Mouse (Mus musculus): ENCODE measurements around the gene Phtf2. TPM values are rescaled to one million over a fixed set of nuclear protein-coding genes. Genes with fewer than 3 reads are reported as not detected.

The Phtf2 gene
- polyA plus RNA-seq, 1 experiment from 2014 or later: 22.2 TPM

- H3K4me2 ChIP-seq (replicated peaks): no peak overlapping the region
- H3K36me3 ChIP-seq: peaks cover 7% of the 10 kb centered on the region; the same call in 1 of the 2 replicates
- no peak for ATAC-seq (ENCODE audit: low FRiP score, low read depth)
- H3K27me3 ChIP-seq: no peaks in the 10 kb centered on the region
- WGBS: 93% methylated on average over 4 of the region's 4 CpGs
- no peak overlapping the region for H3K27ac ChIP-seq (replicated peaks)
- no peak overlapping the region for H3K9ac ChIP-seq (replicated peaks)
- H3K4me3 ChIP-seq: no peak overlapping the region
- no peaks in the 10 kb centered on the region for H3K4me1 ChIP-seq
- H3K9me3 ChIP-seq: no peaks in the 10 kb centered on the region
Observed at GRCm38 (mm10) chr5:20860565-20860964, 21.4 kb downstream of the Phtf2 start.

GRCm38 (mm10) chr5:20858404-20858803, 23.5 kb downstream of the Phtf2 start:
- Histone ChIP-seq H3K4me2 (replicated peaks) (no peak overlapping the region), H3K4me1 (no peaks in the 10 kb centered on the region), H3K4me3 (no peak overlapping the region), H3K9ac (replicated peaks) (no peak overlapping the region), H3K9me3 (no peaks in the 10 kb centered on the region), H3K36me3 (peaks cover 7% of the 10 kb centered on the region; the same call in 1 of the 2 replicates), H3K27me3 (no peaks in the 10 kb centered on the region), H3K27ac (replicated peaks) (no peak overlapping the region)
- WGBS: 94% methylated on average over 2 of the region's 2 CpGs
- no peak for ATAC-seq (ENCODE audit: low FRiP score, low read depth)

- no peaks in the 10 kb centered on the region for H3K27me3 ChIP-seq
- H3K27ac ChIP-seq (replicated peaks): no peak overlapping the region
- no peaks in the 10 kb centered on the region for H3K9me3 ChIP-seq
- H3K4me1 ChIP-seq: no peaks in the 10 kb centered on the region
- H3K4me2 ChIP-seq (replicated peaks): no peak overlapping the region
- no peak overlapping the region for H3K9ac ChIP-seq (replicated peaks)
- no peak for ATAC-seq (ENCODE audit: low FRiP score, low read depth)
- 90% methylated on average over 4 of the region's 4 CpGs for WGBS
- no peak overlapping the region for H3K4me3 ChIP-seq
- H3K36me3 ChIP-seq: peaks cover 7% of the 10 kb centered on the region; the same call in 1 of the 2 replicates
Observed at GRCm38 (mm10) chr5:20855066-20855465, 26.9 kb downstream of the Phtf2 start.

GRCm38 (mm10) chr5:20847010-20847409, 34.9 kb downstream of the Phtf2 start:
- Histone ChIP-seq H3K36me3 (no peaks in the 10 kb centered on the region), H3K4me3 (no peak overlapping the region), H3K9ac (replicated peaks) (no peak overlapping the region), H3K9me3 (no peaks in the 10 kb centered on the region), H3K4me2 (replicated peaks) (no peak overlapping the region), H3K27me3 (no peaks in the 10 kb centered on the region), H3K4me1 (no peaks in the 10 kb centered on the region), H3K27ac (replicated peaks) (no peak overlapping the region)
- ATAC-seq (ENCODE audit: low FRiP score, low read depth): no peak
- 94% methylated on average over 2 of the region's 2 CpGs for WGBS

- 63% methylated on average over 2 of the region's 2 CpGs for WGBS
Observed at GRCm38 (mm10) chr5:20843816-20844215, 38.1 kb downstream of the Phtf2 start.

GRCm38 (mm10) chr5:20843405-20843804, 38.5 kb downstream of the Phtf2 start:
- no peaks in the 10 kb centered on the region for H3K9me3 ChIP-seq
- no peaks in the 10 kb centered on the region for H3K27me3 ChIP-seq
- no peaks in the 10 kb centered on the region for H3K4me1 ChIP-seq
- 71% methylated on average over 2 of the region's 3 CpGs for whole genome bisulfite sequencing
- no peak for ATAC-seq (ENCODE audit: low FRiP score, low read depth)
- no peaks in the 10 kb centered on the region for H3K36me3 ChIP-seq
- H3K27ac ChIP-seq (replicated peaks): no peak overlapping the region
- H3K9ac ChIP-seq (replicated peaks): no peak overlapping the region
- H3K4me2 ChIP-seq (replicated peaks): no peak overlapping the region
- no peak overlapping the region for H3K4me3 ChIP-seq

More at GRCm38 (mm10) chr5:20843816-20844215, 38.1 kb downstream of the Phtf2 start:
- Histone ChIP-seq H3K9ac (replicated peaks) (no peak overlapping the region), H3K4me2 (replicated peaks) (no peak overlapping the region), H3K4me3 (no peak overlapping the region), H3K9me3 (no peaks in the 10 kb centered on the region), H3K36me3 (no peaks in the 10 kb centered on the region), H3K4me1 (no peaks in the 10 kb centered on the region), H3K27ac (replicated peaks) (no peak overlapping the region), H3K27me3 (no peaks in the 10 kb centered on the region)
- ATAC-seq (ENCODE audit: low FRiP score, low read depth): no peak

GRCm38 (mm10) chr5:20837082-20837481, 44.8 kb downstream of the Phtf2 start:
- Histone ChIP-seq H3K9me3 (no peaks in the 10 kb centered on the region), H3K9ac (replicated peaks) (no peak overlapping the region), H3K4me2 (replicated peaks) (no peak overlapping the region), H3K4me3 (no peak overlapping the region), H3K27me3 (no peaks in the 10 kb centered on the region), H3K36me3 (no peaks in the 10 kb centered on the region), H3K27ac (replicated peaks) (no peak overlapping the region), H3K4me1 (no peaks in the 10 kb centered on the region)
- ATAC-seq (ENCODE audit: low FRiP score, low read depth): no peak
- WGBS: 98% methylated on average over 1 of the region's 1 CpGs

- Histone ChIP-seq H3K4me3 (no peak overlapping the region), H3K27me3 (no peaks in the 10 kb centered on the region), H3K9me3 (no peaks in the 10 kb centered on the region), H3K4me2 (replicated peaks) (no peak overlapping the region), H3K27ac (replicated peaks) (no peak overlapping the region), H3K36me3 (no peaks in the 10 kb centered on the region), H3K9ac (replicated peaks) (no peak overlapping the region), H3K4me1 (no peaks in the 10 kb centered on the region)
- ATAC-seq (ENCODE audit: low FRiP score, low read depth): no peak
- 91% methylated on average over 1 of the region's 1 CpGs for WGBS
Observed at GRCm38 (mm10) chr5:20834399-20834798, 47.5 kb downstream of the Phtf2 start.

- WGBS: 90% methylated on average over 2 of the region's 2 CpGs
- no peak for ATAC-seq (ENCODE audit: low FRiP score, low read depth)
Observed at GRCm38 (mm10) chr5:20831433-20831832, 50.5 kb downstream of the Phtf2 start.

GRCm38 (mm10) chr5:20830717-20831116, 51.2 kb downstream of the Phtf2 start:
- Histone ChIP-seq H3K4me3 (no peak overlapping the region), H3K36me3 (no peaks in the 10 kb centered on the region), H3K4me2 (replicated peaks) (no peak overlapping the region), H3K27me3 (no peaks in the 10 kb centered on the region), H3K4me1 (no peaks in the 10 kb centered on the region), H3K9me3 (no peaks in the 10 kb centered on the region), H3K27ac (replicated peaks) (no peak overlapping the region), H3K9ac (replicated peaks) (no peak overlapping the region)
- WGBS: 93% methylated on average over 1 of the region's 1 CpGs
- ATAC-seq (ENCODE audit: low FRiP score, low read depth): no peak

More at GRCm38 (mm10) chr5:20831433-20831832, 50.5 kb downstream of the Phtf2 start:
- Histone ChIP-seq H3K4me1 (no peaks in the 10 kb centered on the region), H3K27me3 (no peaks in the 10 kb centered on the region), H3K9me3 (no peaks in the 10 kb centered on the region), H3K4me3 (no peak overlapping the region), H3K4me2 (replicated peaks) (no peak overlapping the region), H3K36me3 (no peaks in the 10 kb centered on the region), H3K27ac (replicated peaks) (no peak overlapping the region), H3K9ac (replicated peaks) (no peak overlapping the region)

GRCm38 (mm10) chr5:20821647-20822046, 60.3 kb downstream of the Phtf2 start:
- 95% methylated on average over 1 of the region's 1 CpGs for WGBS

GRCm38 (mm10) chr5:20821122-20821521, 60.8 kb downstream of the Phtf2 start:
- no peak for ATAC-seq (ENCODE audit: low FRiP score, low read depth)
- H3K4me1 ChIP-seq: no peaks in the 10 kb centered on the region

More at GRCm38 (mm10) chr5:20821647-20822046, 60.3 kb downstream of the Phtf2 start:
- no peak overlapping the region for H3K4me3 ChIP-seq
- no peak for ATAC-seq (ENCODE audit: low FRiP score, low read depth)
- H3K36me3 ChIP-seq: no peaks in the 10 kb centered on the region
- no peaks in the 10 kb centered on the region for H3K9me3 ChIP-seq
- no peak overlapping the region for H3K9ac ChIP-seq (replicated peaks)
- H3K4me2 ChIP-seq (replicated peaks): no peak overlapping the region
- H3K27ac ChIP-seq (replicated peaks): no peak overlapping the region
- H3K4me1 ChIP-seq: no peaks in the 10 kb centered on the region
- H3K27me3 ChIP-seq: no peaks in the 10 kb centered on the region

GRCm38 (mm10) chr5:20815094-20815493, 66.8 kb downstream of the Phtf2 start:
- no peak for ATAC-seq (ENCODE audit: low FRiP score, low read depth)
- no peaks in the 10 kb centered on the region for H3K9me3 ChIP-seq
- H3K36me3 ChIP-seq: no peaks in the 10 kb centered on the region
- H3K4me3 ChIP-seq: no peak overlapping the region
- no peaks in the 10 kb centered on the region for H3K4me1 ChIP-seq
- H3K27me3 ChIP-seq: no peaks in the 10 kb centered on the region
- H3K9ac ChIP-seq (replicated peaks): no peak overlapping the region
- H3K4me2 ChIP-seq (replicated peaks): no peak overlapping the region
- H3K27ac ChIP-seq (replicated peaks): no peak overlapping the region
- 96% methylated on average over 2 of the region's 2 CpGs for WGBS

More at GRCm38 (mm10) chr5:20821122-20821521, 60.8 kb downstream of the Phtf2 start:
- no peaks in the 10 kb centered on the region for H3K36me3 ChIP-seq
- no peak overlapping the region for H3K4me2 ChIP-seq (replicated peaks)
- H3K9ac ChIP-seq (replicated peaks): no peak overlapping the region
- H3K4me3 ChIP-seq: no peak overlapping the region
- H3K27ac ChIP-seq (replicated peaks): no peak overlapping the region
- no peaks in the 10 kb centered on the region for H3K27me3 ChIP-seq
- no peaks in the 10 kb centered on the region for H3K9me3 ChIP-seq
